Mouse (Mus musculus): ENCODE data around the gene Kl.

DNA sequence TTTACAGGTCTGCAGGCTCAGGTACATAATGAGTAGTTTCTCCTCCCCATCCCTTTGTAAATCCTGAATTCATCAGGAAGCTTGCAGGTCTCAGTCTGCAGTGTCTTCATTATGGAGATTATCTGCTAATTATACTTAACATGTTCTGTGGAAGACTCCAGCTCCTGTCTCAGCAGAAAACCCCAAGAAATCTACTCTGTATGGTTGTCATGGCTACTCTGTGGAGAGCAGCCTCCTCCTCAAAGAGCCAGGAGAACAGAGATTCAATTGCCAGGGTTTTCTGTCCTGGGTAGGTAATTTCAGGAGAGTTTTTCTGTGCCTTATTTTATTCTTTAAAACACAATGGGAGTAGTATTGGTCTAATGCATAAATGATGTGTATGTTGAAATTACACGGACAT lies 70.5 kb downstream of the Kl start:
- TF ChIP-seq CTCF (IDR thresholded peaks at IDR 0.05; ENCODE audit: insufficient read depth, low read length) (no peak), POLR2A (IDR thresholded peaks at IDR 0.05; ENCODE audit: borderline replicate concordance, extremely low read depth, low read depth, low read length) (no peak)
